Mouse (Mus musculus) embryo, embryonic 11 days (tissue): ENCODE data around the gene Tmprss3.
A peak's percentile ranks its signal among the peaks of the same experiment; 100 is the strongest.

Experiments
- DNase-seq: peaks from one replicate; pipeline ENCODE4 v3.0.0-alpha.2; 2015

The Tmprss3 gene

GRCm38 (mm10) chr17:31136291-31136690 is 62.5 kb downstream of the Tmprss3 start:
- DNase-seq: no peak

DNA sequence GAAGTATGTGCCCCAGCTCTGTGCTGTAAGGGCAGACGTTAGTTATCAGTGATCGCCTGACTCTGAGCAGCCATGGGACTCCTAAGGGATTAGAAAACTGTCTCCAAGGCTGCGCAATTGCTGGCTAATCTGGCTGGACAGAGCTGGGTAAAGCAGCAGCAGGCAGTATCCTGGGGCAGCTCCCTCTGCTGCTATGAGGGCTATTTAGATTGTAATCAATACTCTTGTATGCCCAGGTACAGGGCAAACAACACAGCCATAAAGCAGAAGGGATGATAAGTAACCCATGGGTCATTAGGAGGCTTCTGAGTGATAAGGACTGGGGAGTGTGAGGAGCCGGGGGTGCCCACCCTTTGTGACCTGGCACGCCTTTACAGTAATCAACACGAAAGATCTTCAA is 63.9 kb downstream of the Tmprss3 start:
- no peak for DNase-seq

- DNase-seq: no peak
Measured at GRCm38 (mm10) chr17:31133776-31134175, 65.0 kb downstream of the Tmprss3 start.

GRCm38 (mm10) chr17:31131269-31131821 is 67.4 kb downstream of the Tmprss3 start:
- DNase-seq: no peak

DNA sequence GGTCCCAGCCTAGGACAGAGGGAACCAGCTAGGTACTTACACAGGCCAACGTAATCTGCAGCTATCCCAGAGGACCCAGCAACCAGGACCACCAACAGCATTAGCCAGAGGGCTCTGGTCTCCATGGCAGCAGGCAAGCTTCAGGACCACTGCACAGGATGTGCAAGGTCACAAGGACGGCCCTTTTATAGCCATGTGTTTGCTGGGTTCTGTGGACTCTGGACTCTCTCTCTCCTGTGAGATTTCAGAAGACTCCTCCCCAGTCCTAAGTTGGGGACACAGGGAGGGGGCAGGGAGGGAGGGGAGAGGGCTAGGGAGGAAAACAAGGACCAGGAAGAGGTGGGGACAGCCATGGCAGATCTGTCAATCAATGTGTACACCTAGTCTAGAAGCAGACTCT is 69.3 kb downstream of the Tmprss3 start, which contains the start of gene Tff3:
Gene Tff3 (minus strand): TSS at position 195 of the 400 bp plus-strand sequence.
- DNase-seq: peak; percentile 43
